Mouse (Mus musculus) liver, postnatal 0 days (tissue): ENCODE measurements around the gene Gm20388.

ENCODE experiments used
- CTCF ChIP-seq: sonication (generic); IDR thresholded peaks from 2 replicates; pipeline ENCODE4 v1.5.1; 2016; ENCODE audit warnings: antibody characterized with exemption, low read depth
- EP300 ChIP-seq: IDR thresholded peaks from 2 replicates; pipeline ENCODE4 v1.6.1; 2016; ENCODE audit warnings: antibody characterized with exemption, low read depth, mild to moderate bottlenecking

- TF ChIP-seq CTCF (no peak), EP300 (no peak)
Observed at GRCm38 (mm10) chr8:121681457-121681856, 1770.8 kb downstream of the Gm20388 start.
